8 mouse cellular contexts compared by ENCODE assay signal in the genomic region with DNA sequence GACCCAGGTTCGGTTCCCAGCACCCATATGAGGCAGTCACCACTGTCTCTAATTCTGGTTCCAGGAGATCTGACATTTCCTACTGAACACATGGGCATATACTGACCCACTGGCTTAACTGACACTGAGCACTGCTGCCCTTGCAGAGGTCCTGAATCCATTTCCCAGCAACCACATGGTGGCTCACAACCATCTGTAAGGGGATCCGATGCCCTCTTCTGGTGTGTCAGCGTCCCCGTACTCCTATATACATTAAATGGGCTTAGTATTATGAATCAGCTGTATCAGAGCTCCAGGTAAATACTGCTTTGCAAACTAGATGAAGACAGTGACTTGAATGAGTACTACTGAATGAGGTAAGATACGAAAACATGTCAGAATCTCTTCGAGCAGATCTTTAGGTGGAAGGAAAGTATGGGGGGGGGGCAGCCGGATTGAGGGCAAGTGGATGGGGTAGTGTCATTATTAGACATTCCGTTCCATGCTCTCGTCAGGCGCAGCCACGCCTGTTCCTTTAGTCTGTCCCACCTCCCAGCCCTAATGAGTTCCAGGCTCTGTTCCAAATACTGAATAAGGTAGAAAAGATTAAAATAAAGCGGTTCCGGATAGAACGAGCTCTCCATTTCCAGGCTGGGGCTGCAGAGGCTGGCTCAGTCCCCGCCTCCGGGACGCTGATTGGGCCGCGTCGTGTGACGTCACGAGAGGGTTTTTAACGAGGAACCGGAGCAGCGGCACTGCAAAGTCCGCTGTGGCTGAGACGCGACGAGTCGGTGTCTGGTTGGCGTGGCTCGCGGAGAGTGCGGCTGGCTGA. TPM values are rescaled to one million over a fixed set of nuclear protein-coding genes. Genes with fewer than 3 reads are reported as not detected.
DNase-seq lines count a peak whose midpoint lies in the region; ATAC-seq and TF ChIP-seq lines count a peak whose summit lies in the region.

Arl4d (plus strand) TSS at position 717 of the 811 bp plus-strand sequence.

- ATAC-seq in heart, embryonic 12.5 days (ENCODE audit: insufficient number of reproducible peaks, low FRiP score) = peak; percentile 91
- peak; percentile 88 for ATAC-seq in kidney, postnatal 0 days (replicated peaks; ENCODE audit: low FRiP score, low read depth)
- peak; percentile 89 for ATAC-seq in liver, embryonic 11.5 days (replicated peaks; ENCODE audit: low FRiP score)
- peak; percentile 93 for ATAC-seq in stomach, embryonic 14.5 days (ENCODE audit: insufficient number of reproducible peaks, insufficient read depth, low FRiP score, low read depth)

- no peaks in the 10 kb centered on the region for H3K9me3 ChIP-seq in erythroblast, embryonic 14.5 days (ENCODE audit: control insufficient read depth, low read length)
- no peaks in the 10 kb centered on the region for H3K9me3 ChIP-seq in heart, embryonic 12.5 days (replicated peaks)
- no peaks in the 10 kb centered on the region for H3K9me3 ChIP-seq in kidney, postnatal 0 days (replicated peaks; ENCODE audit: low read length)
- H3K9me3 ChIP-seq in liver, embryonic 11.5 days (ENCODE audit: control insufficient read depth, low read length) = no peaks in the 10 kb centered on the region
- H3K9me3 ChIP-seq in stomach, embryonic 14.5 days (ENCODE audit: control insufficient read depth, low read depth, low read length) = no peaks in the 10 kb centered on the region

- 8% methylated on average over 34 of the region's 34 CpGs for WGBS in heart, embryonic 12.5 days
- WGBS in kidney, postnatal 0 days = 7% methylated on average over 34 of the region's 34 CpGs
- WGBS in liver, embryonic 11.5 days = 8% methylated on average over 34 of the region's 34 CpGs
- WGBS in stomach, embryonic 14.5 days = 7% methylated on average over 34 of the region's 34 CpGs

- peak within 1 kb of the TSS; percentile 92 for H3K4me2 ChIP-seq in heart, embryonic 12.5 days
- H3K4me2 ChIP-seq in kidney, postnatal 0 days (ENCODE audit: low read length) = peak within 1 kb of the TSS; percentile 78
- H3K4me2 ChIP-seq in liver, embryonic 11.5 days = peak within 1 kb of the TSS; percentile 93
- peak within 1 kb of the TSS; percentile 82 for H3K4me2 ChIP-seq in stomach, embryonic 14.5 days (replicated peaks; ENCODE audit: low read depth, low read length)

- peaks cover 70% of the 10 kb centered on the region for H3K4me1 ChIP-seq in erythroblast, embryonic 14.5 days (ENCODE audit: control insufficient read depth)
- H3K4me1 ChIP-seq in heart, embryonic 12.5 days (replicated peaks) = peaks cover 43% of the 10 kb centered on the region
- peaks cover 8% of the 10 kb centered on the region; the same call in 1 of the 2 replicates for H3K4me1 ChIP-seq in kidney, postnatal 0 days (replicated peaks; ENCODE audit: insufficient read depth, low read length)
- peaks cover 57% of the 10 kb centered on the region for H3K4me1 ChIP-seq in liver, embryonic 11.5 days (replicated peaks; ENCODE audit: control insufficient read depth, insufficient read depth, low read length)
- H3K4me1 ChIP-seq in stomach, embryonic 14.5 days (ENCODE audit: control insufficient read depth, insufficient read depth, low read length) = peaks cover 8% of the 10 kb centered on the region; the same call in 1 of the 2 replicates

- TF ChIP-seq CTCF in kidney, postnatal 0 days (IDR thresholded peaks at IDR 0.05; ENCODE audit: low read depth) = no peak

- no peaks in the 10 kb centered on the region for H3K27me3 ChIP-seq in erythroblast, embryonic 14.5 days (ENCODE audit: control insufficient read depth)
- no peaks in the 10 kb centered on the region for H3K27me3 ChIP-seq in heart, embryonic 12.5 days (replicated peaks)
- no peaks in the 10 kb centered on the region for H3K27me3 ChIP-seq in kidney, postnatal 0 days (ENCODE audit: insufficient read depth, low read length)
- H3K27me3 ChIP-seq in liver, embryonic 11.5 days (replicated peaks; ENCODE audit: control insufficient read depth, insufficient read depth, low read length) = no peaks in the 10 kb centered on the region; the same call in 1 of the 2 replicates
- H3K27me3 ChIP-seq in stomach, embryonic 14.5 days (ENCODE audit: control insufficient read depth, insufficient read depth, low read length) = no peaks in the 10 kb centered on the region

- peak within 1 kb of the TSS; percentile 86 for H3K27ac ChIP-seq in heart, embryonic 12.5 days (ENCODE audit: poor library complexity, severe bottlenecking)
- H3K27ac ChIP-seq in kidney, postnatal 0 days = peak within 1 kb of the TSS; percentile 47
- H3K27ac ChIP-seq in liver, embryonic 11.5 days (ENCODE audit: low read depth, low read length) = peak within 1 kb of the TSS; percentile 56
- peak within 1 kb of the TSS; percentile 52; the same call in 1 of the 2 replicates for H3K27ac ChIP-seq in stomach, embryonic 14.5 days (ENCODE audit: low read length)

- peak within 1 kb of the TSS; percentile 70 for H3K4me3 ChIP-seq in erythroblast, embryonic 14.5 days (replicated peaks)
- H3K4me3 ChIP-seq in heart, embryonic 12.5 days = peak within 1 kb of the TSS; percentile 73
- peak within 1 kb of the TSS; percentile 43 for H3K4me3 ChIP-seq in kidney, postnatal 0 days (replicated peaks; ENCODE audit: low read depth, low read length)
- H3K4me3 ChIP-seq in liver, embryonic 11.5 days (ENCODE audit: low read depth, low read length) = peak within 1 kb of the TSS; percentile 64
- peak within 1 kb of the TSS; percentile 45 for H3K4me3 ChIP-seq in stomach, embryonic 14.5 days (ENCODE audit: low read depth, low read length)

- H3K9ac ChIP-seq in heart, embryonic 12.5 days = peak within 1 kb of the TSS; percentile 88
- H3K9ac ChIP-seq in kidney, postnatal 0 days (ENCODE audit: low read depth, low read length) = peak within 1 kb of the TSS; percentile 58
- H3K9ac ChIP-seq in liver, embryonic 11.5 days (ENCODE audit: low read depth, low read length) = peak within 1 kb of the TSS; percentile 69
- peak within 1 kb of the TSS; percentile 25; the same call in 1 of the 2 replicates for H3K9ac ChIP-seq in stomach, embryonic 14.5 days (replicated peaks; ENCODE audit: low read depth, low read length)

- H3K36me3 ChIP-seq in erythroblast, embryonic 14.5 days (ENCODE audit: control insufficient read depth) = no peaks in the 10 kb centered on the region
- no peaks in the 10 kb centered on the region for H3K36me3 ChIP-seq in heart, embryonic 12.5 days
- no peaks in the 10 kb centered on the region for H3K36me3 ChIP-seq in kidney, postnatal 0 days (ENCODE audit: insufficient read depth, low read length)
- H3K36me3 ChIP-seq in liver, embryonic 11.5 days (ENCODE audit: control insufficient read depth, insufficient read depth, low read length) = no peaks in the 10 kb centered on the region
- no peaks in the 10 kb centered on the region for H3K36me3 ChIP-seq in stomach, embryonic 14.5 days (ENCODE audit: control insufficient read depth, insufficient read depth, low read length)

- DNase-seq in B cell, adult 2 months = peak; percentile 93 to 95
- peak; percentile 97 for DNase-seq in brain, adult 2 months (ENCODE audit: low read depth, low spot score)
- DNase-seq in kidney, postnatal 0 days (ENCODE audit: low spot score) = peak; percentile 95
- peak; percentile 89 for DNase-seq in liver, embryonic 11.5 days (ENCODE audit: low spot score)
- DNase-seq in naive thymus-derived CD4-positive, alpha-beta T cell, adult 2 months (ENCODE audit: low read depth) = peak; percentile 96

RNA-seq across cellular contexts. Expression of gene Arl4d, which starts in this region (rescaled TPM):
- 0.04 and 0.13 TPM in 2 replicates for polyA plus RNA-seq in erythroblast, embryonic 14.5 days (2012)
- polyA plus RNA-seq in heart, embryonic 12.5 days (2016; fragmentation: Nextera tagmentation; extraction: Ambion mirVana) = 10.0 and 10.3 TPM in 2 replicates
- polyA plus RNA-seq in kidney, postnatal 0 days (2015; fragmentation: Nextera tagmentation; extraction: Ambion mirVana) = 7.0 and 7.9 TPM in 2 replicates
- polyA plus RNA-seq in liver, embryonic 11.5 days (2014; fragmentation: Nextera tagmentation; extraction: Ambion mirVana) = 3.6 and 3.9 TPM in 2 replicates
- polyA plus RNA-seq in stomach, embryonic 14.5 days (2014; fragmentation: Nextera tagmentation; extraction: Ambion mirVana) = 6.4 and 8.1 TPM in 2 replicates

Comparison
In these comparisons a context has a peak if more than half of its experiments do, and no peak if none do; other contexts are left out.
1. Peak in every context shown above with its lines: DNase-seq, ATAC-seq, H3K4me3 ChIP-seq and H3K27ac ChIP-seq.
2. H3K9ac ChIP-seq: peak in every context shown above with its lines; median percentile 88 in heart, embryonic 12.5 days; 69 in liver, embryonic 11.5 days; 58 in kidney, postnatal 0 days; 25 in stomach, embryonic 14.5 days.